Mouse (Mus musculus) skeletal muscle tissue, adult 2 months (tissue): ENCODE measurements around the gene Clic4.

Experiments used
- DNase-seq: peaks from one replicate; pipeline ENCODE4 v3.0.0-alpha.2; 2012; ENCODE audit warnings: low read depth, low spot score

Gene Clic4

DNA sequence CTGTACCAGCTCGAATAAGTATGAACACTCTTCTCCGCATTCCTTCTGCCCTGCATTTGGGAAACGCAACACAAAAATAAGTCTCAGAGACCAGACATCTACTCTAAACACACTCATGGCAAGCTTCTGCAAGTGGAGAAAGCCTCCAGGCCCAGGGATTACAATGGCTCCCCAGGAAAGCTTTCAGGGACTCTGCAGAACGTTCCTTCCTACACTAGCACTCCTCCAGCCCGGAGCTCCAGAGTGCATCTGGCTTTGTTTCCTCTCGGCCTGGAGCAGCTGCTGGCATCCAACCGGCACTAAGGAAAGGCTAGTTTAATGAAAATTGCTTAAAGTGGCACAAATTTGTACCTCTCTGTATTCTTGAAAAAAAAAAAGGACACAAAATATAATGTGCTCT lies 14.1 kb downstream of the Clic4 start:
- DNase-seq, result no peak

- DNase-seq, result no peak
These were observed 14.6 kb downstream of the Clic4 start for GRCm38 (mm10) chr4:135257881-135258476.

GRCm38 (mm10) chr4:135256536-135257450 lies 15.8 kb downstream of the Clic4 start:
- no peak for DNase-seq

DNA sequence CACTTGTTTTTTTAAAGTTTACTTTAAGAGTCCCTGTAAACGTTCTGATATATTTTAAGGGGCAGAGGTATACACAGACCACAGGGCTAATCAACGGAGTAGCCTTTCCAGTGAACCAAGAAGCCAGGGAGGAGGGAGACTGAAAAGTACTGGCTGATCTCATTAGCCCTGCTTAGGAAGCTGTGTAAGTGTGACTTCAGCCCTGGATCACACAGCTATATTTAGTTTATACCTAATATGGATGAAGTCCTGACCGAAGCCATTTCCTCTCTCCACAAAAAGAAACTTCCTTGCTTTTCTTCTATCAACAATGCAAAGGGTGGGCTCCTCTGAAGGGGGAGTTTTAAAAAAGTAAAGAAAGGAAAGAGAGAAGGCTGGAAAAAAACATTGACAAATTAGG lies 17.8 kb downstream of the Clic4 start:
- DNase-seq, result peak; percentile 68

DNA sequence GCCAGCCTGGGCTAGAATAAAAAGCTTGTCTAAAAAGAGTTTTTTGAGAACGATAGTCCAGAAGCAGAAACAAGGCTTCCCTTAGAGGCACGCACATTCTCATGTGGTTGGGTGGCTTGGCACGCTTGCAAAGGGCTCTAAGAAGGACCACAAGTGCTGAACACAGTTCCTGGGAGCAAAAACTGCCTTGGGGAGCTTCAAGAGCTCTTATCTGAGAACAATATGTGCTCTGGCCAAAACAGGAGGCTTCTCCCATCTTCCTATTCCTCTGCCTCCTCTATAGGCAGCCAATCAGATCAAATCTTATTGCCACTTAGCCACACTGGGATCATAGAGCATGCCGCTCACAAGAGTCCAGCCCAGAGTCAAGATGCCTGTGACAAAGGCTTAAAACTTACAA lies 18.3 kb downstream of the Clic4 start:
- peak; percentile 28 for DNase-seq

DNA sequence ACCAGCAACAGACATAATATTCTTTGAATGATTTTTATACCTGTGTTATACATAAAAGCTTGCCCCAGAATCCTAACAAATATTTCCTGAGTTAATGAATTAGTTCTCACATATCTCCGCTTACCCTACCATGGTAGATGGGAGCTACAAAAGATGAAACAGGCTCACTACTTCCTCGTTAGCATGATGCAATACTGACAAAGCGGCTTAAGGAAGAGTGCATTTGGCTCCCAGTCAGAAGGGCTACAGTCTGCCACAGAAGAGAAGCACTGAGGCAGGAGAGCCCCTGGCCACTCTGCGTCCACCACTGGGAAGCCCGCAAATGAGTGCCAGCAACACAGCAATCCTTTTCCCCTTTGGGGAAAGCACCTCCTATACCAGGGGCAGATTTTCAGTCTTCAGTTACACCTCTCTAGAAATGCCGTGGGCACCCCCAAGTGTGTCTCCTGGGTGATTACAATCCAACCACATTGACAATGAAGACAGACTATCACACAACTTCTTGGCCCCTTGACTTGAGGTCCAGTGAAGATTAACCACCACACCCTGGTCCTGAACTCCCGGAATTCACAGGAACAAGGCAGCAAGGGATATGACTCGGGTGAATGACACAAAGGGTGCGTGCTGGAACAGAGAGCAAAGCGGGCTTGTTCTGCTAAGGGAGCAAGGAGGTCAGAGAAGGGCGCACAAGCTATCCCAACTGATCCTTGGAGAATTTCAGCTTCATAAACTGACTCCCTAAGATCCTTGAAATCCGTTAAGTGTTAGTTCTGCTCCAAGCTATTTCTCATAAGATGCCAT lies 19.2 kb downstream of the Clic4 start:
- DNase-seq, result no peak

DNA sequence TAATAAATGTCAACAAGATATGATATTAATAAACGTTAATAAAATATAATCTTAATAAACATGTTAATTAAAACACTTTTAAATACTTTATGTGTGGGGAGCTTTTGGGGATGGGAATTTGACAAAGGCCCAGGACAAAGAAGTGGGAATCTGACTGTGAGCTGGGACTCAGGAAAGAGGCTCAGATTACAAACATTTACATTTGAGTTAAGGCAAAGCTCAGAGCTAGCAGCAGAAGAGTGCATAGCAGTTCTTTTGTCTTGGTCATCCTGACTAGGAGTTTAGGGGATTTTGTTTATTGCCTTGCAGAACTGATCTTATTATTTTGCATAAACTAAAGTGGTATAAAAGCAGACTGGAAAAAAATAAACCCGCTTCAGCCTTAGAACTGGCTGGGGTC lies 20.8 kb downstream of the Clic4 start:
- DNase-seq, result no peak

DNA sequence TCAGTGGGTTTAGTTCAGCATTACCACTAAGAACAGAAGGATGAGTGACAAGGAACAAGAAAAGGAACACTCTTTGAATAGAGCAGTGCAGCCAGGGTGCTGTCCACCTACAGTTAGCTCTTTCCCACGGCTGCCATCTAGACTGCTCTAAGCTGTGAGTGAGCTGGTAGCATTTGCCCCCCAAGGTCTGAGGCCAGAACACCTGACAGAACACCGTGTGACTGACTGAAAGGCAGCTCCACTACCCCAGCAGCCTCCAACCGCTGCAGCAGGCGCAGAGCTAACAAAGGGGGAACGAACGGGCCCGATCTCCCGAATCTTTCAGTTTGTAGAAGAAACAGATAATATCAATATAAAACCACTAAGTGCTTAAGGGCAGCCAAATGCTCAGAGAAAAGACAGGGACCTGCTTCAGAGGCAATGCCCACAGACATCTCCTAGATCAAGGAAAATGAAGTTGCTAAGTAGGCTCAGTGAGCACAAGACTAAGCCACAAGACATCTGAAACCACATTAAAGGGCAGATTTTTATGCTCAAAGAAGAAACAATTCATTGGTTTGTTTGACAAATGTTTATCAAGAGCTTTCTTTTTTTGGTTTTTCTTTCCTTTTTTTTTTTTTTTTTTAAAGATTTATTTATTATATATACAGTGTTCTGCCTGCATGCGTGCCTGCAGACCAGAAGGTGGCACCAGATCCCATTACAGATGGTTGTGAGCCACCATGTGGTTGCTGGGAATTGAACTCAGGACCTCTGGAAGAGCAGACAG lies 24.2 kb downstream of the Clic4 start:
- no peak for DNase-seq

DNA sequence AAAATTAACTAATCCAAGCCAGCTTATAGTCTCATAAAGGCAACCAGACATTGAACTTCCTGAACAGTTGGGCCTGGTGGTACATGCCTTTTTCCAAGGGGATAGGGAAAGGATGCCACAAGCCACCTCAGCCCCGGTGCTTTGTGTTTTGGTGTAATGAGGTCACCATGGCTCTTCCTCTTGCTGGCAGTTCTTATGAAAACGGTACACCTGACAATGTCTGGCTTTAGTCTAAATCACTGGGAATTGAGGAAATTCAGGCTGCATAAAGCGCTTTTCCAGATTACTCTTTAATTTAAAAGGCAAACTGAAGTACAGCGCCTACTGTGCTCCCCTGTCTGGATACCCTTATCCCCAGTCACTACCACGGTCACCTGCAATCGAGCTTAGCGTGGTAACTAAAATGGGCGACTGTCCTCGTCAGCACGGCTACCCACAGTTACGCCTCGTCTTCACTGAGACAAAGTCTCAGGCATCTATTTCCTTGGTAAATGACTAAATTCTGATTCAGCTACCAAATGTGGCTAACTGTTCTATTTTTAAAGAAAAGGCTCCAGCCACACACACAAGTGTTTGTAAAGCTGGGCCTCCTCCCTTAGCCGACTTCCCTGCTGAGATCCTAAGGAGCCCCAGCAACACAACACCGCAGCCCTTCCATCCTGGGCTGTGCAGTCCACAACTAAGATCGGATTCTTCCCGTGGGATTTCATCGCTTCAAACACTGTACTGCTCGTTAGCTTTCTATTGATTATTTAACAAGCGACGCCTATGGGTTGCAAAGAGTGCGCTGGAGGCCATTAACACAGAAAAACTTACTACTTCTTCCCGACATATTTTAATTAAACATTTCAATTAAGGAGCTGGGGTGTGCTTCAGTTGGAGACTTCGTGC lies 25.5 kb downstream of the Clic4 start:
- no peak for DNase-seq

DNA sequence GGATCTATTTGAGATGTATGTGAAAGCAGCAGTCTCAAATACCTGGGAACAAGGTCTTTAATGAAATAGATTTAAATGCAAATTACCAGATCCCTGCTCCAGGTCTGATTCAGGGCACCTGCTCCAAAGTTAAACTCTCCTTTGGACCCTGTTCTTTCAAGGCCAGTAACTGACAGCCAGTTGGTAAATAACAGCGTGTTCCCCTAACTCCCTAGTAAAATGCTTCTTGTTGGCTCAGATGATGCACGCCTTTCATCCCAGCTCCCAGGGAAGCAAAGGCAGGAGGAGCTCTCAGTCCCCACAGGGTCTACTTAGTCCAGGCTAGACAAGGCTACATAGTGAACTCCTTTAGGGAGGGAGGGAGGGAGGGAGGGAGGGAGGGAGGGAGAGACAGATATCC lies 26.2 kb downstream of the Clic4 start:
- DNase-seq, result no peak

GRCm38 (mm10) chr4:135245841-135246240 lies 26.8 kb downstream of the Clic4 start:
- no peak for DNase-seq

DNA sequence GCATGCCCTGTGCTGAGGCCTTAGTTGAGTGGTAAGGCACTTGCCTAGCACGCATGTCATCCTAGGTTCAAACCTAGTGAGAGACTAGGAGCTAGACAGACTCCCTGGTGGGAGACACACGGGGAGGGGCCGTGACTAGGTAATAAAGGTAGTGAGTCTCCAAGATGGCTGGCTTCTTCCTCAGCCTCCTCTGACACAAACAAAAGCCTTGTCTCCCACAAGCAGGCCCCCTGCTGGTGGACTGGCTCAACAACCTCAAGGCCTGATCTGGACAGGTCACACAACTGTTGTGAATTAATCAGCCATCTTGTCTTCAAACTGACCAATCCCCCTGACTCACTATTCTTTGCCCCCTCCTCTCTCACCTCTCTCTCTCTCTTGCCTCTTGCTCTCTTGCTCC lies 28.3 kb downstream of the Clic4 start:
- no peak for DNase-seq

DNA sequence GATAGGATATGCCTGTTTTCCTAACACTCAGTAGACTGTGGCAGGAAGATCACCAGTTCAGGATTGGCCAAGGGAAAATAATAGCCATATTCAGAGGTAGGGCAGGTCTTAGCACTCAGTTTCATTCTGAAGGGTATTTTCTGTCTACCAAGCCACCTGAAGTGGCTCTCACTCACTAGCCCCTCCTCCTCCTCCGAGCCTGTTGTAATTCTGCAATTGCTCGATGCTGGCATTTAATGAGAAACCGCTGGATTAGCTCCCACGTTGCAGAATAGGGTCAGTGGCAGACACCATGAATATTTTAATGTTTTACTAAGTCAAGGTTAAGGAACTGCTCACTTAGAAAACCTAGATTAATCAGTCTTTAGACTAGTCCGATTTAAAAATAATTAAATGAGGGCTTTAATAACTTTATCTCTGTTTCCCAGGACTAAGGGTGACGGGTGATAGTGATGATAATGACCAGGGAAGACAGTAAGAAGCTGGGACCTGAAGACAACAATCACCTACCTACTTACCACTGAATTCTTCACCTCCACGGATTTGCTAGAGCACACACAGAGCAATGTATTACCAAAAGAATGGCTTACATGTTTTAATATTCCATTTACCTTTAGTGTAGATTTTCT lies 29.6 kb downstream of the Clic4 start:
- DNase-seq, result no peak

DNA sequence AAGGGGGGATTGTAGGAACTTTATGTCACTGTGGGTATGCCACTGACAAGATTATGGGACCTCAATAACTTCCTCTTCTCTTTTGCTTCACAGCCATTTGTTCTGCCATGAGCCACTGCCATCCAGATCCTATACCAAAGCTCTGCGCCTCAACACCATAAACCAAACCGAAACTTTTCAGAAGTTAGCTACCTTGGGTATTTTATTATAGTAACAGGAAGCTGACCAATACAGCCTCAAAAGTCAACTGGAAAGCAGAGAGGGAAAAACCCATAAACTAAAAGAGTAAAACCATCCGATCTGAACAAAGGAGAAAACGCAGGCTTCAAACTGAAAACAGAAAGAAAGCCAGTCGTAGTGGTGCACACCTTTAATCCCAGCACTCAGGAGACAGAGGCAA lies 30.2 kb downstream of the Clic4 start:
- no peak for DNase-seq

DNA sequence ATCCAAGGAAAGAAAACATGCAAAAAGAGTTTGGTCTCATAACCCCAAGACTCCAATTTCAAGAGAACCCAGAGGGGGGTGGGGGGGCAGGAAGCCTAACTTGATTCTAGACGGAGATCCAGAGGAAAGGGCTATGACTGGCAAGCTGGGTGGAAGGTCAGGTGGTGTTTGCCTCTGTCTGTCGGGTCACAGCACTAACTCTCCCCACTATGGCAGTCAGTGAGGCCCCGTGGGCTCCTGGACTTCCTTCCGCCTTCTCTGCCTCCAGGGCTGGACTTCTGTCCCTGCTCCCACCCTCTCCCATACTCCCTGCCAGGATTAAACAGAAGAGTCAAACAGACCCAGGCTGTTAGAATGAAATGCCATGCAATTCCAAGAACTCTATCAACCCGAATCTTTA lies 30.9 kb downstream of the Clic4 start:
- no peak for DNase-seq

- no peak for DNase-seq
These were observed 31.5 kb downstream of the Clic4 start for GRCm38 (mm10) chr4:135241106-135241505.

GRCm38 (mm10) chr4:135240329-135240728 lies 32.3 kb downstream of the Clic4 start:
- DNase-seq, result no peak

DNA sequence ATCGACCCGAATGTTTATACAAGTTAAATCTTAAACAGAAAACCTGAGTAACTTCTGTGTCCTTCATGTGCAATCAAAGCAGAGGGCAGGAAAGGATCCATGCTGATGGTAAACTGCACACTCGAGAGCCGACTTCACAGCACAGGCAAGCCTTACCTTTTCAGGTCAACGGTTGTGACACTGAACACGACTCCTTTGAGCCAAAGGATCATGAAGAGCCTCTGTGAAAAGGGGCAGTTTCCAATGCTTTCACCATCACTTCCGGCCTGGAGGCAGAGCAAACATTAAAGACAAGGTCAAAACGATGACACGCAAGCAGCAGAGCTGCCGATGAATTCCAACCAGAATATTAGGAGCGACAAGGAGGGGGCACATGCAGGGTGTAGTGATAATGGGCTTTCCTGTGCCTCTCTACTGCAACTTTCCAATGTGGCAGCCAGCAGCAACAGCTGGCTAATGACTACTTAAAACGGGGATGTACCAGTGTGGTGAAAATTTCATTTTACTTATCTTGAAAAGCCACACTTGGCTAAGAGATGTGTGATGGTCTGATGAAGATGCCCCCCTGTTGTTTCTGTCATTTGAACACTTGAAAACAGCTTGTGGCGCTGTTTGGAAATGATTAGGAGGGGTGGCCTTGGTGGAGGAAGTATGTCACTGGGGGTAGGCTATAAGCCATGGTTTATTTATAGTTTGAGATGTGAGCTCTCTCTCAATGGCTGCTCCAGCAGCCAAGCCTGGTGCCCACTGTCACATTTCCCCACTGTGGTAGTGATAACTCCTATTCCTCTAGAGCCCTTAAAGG lies 33.7 kb downstream of the Clic4 start:
- DNase-seq, result no peak

DNA sequence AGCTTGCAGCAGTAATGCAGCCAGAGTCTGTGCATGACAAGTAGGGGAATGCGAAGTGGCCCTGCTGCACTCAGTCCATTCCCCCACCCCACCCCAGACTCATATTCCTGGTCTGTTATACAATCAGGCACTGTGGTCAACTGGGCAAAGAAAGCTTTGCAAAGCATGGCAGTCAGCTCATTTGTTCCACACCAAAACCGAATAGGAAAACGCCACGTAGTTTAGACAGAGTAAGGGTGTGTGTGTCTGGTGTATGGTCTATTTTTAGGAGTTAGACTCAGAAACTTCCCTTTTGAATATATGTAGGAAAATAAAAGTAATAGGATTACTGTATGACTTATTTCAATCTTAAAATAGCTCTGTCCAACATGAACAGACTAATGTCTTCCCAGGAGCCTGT lies 36.0 kb downstream of the Clic4 start:
- no peak for DNase-seq
